Mouse (Mus musculus): ENCODE data around the gene Chat.
"Not testable (repeated sequence)": the region's sequence is repeated elsewhere in the genome, so short reads cannot be mapped to it uniquely, and the experiment has no call there.

Gene Chat

DNA sequence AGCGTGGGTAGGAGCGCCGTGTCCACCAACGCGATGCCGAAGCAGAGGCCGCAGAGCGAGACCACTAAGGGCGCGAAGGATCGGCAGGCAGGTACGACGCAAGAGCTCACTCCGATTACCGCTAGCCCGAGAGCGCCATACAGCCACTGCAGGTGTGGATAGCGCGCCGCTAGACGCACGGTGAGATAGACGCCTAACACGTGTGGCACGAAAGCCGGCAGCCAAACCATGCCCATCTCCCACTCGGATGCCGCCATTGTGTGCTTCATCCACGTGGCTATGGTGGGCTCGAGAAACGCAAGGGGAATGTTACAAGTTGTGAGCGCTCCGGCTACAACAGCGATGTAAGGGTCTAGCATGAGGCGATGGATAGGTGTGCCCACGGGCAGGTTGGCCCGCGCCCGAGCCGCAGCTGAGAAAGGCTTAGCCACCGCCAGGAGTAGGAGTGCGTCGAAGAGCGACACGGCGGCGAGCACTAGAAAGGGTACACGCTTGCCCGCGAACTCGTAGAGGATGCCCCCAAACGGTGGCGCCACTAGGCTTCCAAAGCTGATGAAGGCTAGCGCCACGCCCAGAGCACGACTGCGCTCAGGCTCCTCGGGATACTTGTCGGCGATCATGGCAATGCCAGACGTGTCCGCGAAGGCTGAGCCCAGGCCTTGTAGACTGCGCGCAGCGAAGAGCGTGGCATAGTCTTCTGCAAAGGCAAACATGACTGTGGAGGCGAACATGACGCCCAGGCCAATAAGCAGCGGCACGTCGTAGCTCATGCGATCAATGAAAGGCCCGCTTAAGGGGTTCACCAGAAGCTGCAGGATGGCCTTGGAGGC is 2.4 kb downstream of the Chat start:
- DNase-seq (ENCODE audit: low read depth, low spot score): peak; percentile 46

DNA sequence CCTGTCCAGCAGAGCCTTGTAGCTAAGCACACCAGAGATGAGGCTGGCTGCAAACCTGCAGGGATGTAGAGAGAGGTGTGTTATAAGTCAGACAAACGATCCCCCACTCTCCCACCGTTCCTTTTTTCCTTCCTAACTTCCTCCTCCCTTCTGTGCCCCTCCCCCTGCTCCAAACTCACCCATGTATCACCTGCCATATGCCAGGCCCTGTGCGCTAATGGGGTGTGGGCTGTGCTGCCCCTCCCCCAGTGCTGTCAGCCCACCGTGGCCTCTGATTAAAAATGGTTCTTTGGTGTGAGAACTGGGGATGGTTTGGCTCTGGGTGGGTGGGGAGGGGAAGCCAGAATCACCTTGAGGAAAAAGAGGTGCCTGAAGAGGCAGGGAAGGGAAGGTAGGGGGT is 13.2 kb downstream of the Chat start:
- DNase-seq (ENCODE audit: low read depth, low spot score): no peak

DNA sequence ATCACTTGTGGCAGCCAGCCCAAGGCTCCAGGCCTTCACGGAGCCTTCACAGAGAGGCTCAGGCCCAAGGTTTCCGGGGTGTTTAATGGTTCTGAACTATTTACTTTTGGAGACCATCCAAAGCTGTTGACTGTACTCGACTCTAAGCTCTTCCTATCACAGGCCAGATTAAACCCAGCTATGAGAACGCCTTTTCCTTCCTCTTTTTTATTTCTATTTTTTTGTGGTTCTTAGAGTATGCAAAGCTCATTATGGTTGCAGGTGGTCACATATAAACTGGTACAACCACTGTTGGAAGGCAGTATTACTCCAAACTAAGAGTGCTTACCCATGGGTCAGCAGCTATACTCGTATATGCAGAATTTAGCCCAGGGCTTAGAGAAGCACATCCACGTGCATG is 18.8 kb downstream of the Chat start:
- DNase-seq (ENCODE audit: low read depth, low spot score): no peak

DNA sequence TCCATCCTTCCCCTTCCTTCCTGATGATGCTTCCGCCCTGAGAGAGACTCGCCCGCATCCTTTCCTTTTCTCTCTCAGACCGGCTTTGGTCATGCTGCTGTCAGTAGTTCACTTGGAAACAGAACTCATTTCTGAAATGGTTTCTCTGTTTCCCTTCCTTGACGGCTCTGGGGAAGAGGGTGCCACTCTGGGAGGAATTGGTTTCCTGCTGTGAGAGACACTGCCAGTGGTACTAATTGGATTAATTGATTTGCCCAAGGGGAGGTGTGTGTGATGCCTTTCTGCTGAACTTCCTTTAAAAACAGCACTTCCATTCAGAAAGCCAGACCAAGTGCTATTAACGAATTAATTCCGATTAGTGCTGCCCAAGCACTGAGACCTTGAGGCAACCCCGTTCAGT is 22.3 kb downstream of the Chat start:
- DNase-seq (ENCODE audit: low read depth, low spot score): no peak

DNA sequence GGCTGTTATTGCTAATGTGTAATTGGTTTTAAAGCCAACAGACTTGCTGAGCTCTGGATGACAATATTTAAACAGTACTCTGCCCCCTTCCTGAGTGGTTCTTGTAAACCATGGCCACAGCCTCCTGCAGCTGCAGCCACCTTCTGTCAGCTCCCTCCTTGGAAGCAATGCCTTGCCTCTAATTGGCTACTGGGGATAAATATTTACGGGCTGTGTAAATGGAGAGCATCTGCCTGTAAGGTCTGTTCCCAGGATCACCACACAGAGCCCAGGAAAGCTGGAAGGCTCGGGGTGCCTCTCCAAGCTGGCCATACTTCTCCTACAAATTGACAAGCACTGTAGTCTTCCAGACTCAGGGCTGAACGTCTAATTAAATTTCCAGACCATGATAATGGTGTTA is 26.0 kb downstream of the Chat start:
- no peak for DNase-seq (ENCODE audit: low read depth, low spot score)

DNA sequence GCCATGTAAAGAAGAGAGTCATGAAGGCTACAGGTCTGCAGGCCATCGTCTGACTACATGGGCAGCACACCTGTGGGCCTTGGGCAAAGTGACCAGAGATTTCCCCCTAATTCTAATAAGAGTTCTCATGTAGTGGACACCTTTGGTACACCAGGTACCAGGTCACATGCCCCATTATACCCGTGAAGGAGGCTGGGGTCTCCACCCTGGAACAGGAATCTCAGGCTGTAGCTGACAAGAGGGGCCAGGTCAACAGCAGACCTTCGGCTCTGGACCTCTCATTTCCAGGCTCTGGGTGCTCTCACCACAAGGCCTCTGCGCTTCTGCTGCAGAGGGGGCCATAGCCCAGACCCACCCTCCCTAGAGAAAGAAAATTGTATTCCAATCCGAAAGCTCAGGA is 26.5 kb downstream of the Chat start:
- no peak for DNase-seq (ENCODE audit: low read depth, low spot score)

DNA sequence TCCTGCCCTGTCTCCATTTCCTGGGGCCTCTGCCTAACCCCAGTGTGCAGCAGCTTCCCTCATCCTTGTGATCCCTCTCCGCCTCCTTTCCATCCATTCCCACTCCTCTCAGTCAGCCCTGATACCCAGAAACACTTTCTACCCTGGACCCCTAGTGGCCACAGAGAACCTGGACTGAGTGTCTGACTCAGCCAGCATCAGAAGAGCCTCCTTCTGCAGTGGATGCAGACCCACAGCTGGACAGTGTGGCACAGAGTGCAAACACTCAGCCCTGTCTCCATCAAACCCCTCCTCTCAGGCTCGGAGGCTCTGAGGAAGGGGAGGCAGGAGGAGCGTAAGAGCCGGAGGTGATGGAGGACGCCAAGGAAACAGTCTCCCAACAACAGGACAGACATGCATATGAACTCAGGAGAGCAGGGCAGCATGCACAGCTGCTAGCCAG is 28.4 kb downstream of the Chat start:
- DNase-seq (ENCODE audit: low read depth, low spot score): peak; percentile 63

DNA sequence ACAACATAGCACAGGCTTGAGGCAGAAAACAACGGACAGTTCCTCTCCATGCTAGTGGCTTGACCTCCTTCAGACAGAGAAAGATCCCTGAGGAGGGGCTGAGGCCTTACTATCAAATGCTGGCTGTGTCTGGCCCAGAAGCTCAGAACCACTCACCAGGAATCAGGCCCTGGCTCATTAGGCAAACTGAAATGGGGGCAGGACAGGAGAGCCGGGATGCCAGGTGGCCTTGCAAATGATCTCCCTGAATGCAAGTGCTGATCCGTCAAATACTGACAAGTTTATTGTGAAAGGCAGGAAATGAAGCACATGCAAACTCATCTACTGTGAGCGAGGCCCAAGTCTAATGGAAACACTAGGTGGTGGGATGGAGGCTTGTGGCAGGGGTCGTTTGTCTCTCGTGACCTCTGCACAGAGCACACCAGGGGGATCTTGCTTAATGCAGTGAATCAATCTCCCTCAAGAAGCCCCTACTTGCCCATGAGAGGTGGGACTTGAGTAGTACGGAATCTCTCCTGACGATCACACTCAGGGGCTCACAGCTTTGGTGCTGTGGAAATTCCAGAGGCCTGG is 36.7 kb downstream of the Chat start:
- DNase-seq (ENCODE audit: low read depth, low spot score): no peak

DNA sequence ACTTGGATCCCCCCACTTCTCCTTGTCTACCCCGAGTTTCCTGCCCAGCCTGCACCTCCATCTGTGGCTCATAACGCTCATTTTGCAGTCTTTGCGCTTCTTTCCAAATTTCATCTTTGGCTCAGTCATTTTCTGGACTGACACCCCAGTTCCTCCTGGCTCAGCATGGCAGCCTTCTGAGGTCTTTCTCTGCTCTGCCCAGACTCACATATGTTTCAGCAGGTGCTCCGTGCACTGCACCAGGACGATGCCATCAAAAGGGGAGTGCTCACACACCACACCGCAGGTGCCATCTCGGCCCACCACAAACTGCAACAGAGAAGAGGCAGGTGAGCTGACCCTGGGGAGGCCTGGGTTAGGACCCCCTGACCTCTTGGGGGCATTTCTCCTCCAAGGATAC is 41.8 kb downstream of the Chat start:
- DNase-seq (ENCODE audit: low read depth, low spot score): no peak

DNA sequence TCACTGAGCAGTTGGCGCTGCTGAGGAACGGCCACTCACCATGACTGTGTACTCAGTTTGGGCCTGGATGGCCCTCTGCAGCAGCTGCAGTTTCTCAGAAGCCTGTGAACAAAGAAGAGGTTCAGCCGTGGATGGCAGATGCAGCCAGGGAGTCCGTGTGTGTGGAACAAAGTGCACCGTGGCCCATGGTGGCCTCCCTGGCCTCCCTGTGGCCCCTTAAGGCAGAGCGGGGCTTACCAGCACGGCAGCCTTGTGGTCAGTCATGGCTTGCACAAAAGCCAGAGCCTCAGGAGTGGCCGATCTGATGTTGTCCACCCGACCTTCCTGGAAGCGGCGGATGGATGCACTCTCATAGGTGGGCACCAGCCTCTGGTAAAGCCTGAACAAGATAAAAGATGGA is 47.0 kb downstream of the Chat start:
- no peak for DNase-seq (ENCODE audit: low read depth, low spot score)

DNA sequence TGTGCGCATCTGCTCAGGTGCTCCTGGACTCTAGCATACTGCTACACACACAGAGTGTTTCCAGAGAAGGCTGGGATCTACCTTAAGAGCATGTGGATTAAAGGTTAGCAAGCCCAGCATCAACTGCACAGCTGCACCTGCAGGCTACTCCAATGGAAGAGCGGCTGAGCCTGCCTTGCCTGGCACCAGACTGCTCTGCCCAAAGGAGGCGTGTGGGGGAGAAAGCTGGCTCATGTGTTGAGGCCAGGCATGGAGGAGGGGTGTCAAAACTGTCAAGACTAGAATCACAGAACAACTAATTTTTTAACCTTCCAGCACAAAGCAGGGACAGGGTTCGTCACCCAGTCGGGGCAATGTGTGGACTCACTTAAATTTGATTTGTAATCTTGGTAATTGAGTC is 53.7 kb downstream of the Chat start:
- DNase-seq (ENCODE audit: low read depth, low spot score): no peak

DNA sequence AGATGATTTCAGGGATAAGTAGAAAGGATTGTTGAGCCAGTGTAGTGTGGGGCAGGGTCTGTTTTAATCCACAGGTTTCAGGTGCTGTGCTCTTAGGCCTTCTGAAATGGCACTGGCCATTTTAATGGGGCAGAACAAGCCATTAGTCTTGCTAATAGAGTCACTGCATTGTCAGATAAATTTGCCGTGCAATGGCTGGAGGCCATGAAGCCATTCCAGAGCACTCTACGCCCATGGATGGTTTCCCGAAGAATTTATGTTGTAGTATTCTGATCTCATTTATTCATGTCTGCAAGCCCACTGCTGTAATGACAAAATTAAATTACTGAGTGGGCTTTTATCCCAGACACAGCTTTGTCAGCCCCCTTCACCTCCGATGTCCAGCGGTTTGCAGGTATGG is 55.7 kb downstream of the Chat start:
- DNase-seq (ENCODE audit: low read depth, low spot score): no peak

DNA sequence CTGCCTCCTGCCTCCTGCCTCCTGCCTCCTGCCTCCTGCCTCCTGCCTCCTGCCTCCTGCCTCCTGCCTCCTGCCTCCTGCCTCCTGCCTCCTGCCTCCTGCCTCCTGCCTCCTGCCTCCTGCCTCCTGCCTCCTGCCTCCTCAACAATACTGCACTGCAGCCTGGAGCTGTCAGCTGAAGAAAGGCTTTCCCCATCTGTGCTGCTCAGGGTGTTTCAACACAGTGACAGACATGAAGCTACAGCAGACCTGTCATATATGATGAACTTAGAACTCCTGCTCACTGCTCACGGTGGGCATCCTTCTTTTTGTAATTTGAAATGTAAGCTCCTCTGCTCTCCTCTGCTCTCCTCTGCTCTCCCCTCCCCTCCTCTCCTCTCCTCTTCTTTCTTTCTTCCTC is 60.4 kb downstream of the Chat start:
- not testable (repeated sequence) for DNase-seq (ENCODE audit: low read depth, low spot score)

DNA sequence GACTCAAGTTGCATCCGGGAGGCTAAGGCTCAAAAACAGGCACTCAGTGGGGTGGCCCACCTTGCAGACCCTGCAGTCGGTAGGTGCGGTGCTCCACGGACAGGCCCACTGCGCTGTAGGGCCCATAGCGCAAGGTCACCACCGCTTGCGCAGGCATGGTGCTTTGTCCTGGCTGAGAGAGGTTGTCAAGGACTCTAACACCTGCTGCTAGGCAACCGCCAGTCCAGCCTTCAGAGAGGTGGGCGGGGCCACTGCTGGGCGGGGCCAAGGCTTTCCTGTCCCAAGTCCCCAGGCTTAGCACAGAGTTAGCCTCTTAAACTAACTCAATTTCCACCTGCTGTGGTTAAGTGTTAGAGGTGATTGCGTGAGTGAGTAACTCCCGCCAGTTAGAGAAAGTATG is 77.6 kb downstream of the Chat start, which contains the start of gene 1700024G13Rik:
Gene 1700024G13Rik, minus strand, starts transcription at position 196 of the 400 bp plus-strand sequence.
- DNase-seq (ENCODE audit: low read depth, low spot score): peak; percentile 95

DNA sequence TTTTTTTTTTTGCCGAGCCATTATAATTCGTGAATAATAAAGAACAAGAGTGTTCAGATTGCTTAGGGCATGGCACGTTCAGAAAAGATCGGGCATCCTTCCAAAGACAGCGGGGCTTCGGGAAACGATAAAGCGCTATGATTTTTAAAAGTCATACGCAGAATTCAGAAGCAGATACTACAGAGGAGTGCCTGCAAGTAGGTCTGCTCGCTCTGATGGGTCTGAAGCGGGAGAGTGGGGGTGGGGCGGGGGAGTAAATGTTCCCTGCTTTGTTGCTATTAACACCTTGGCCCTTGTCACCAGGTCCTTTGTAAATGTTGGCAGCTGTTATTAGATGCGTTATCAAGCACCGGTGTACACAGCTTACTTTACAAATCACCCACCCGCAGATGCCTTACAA is 84.2 kb downstream of the Chat start:
- DNase-seq (ENCODE audit: low read depth, low spot score): no peak

DNA sequence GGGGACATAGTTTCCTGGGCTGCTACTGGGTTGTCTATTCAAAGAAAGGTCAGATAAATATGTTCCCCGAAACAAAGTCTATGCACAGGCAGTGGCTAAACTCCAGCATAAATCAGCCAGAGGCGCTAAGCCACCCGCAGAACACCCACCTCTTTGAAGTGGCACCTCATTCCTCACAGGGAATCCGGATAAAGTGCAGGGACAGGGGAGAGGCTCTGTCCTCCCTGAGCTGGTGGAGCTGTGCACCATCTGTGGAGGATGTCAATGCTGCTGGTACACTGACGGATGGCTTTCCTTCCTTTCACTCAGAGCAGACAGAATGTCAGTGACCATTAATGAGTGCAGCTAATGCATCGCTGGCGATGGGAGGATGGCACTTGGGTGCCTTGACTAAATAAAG is 84.7 kb downstream of the Chat start:
- no peak for DNase-seq (ENCODE audit: low read depth, low spot score)

DNA sequence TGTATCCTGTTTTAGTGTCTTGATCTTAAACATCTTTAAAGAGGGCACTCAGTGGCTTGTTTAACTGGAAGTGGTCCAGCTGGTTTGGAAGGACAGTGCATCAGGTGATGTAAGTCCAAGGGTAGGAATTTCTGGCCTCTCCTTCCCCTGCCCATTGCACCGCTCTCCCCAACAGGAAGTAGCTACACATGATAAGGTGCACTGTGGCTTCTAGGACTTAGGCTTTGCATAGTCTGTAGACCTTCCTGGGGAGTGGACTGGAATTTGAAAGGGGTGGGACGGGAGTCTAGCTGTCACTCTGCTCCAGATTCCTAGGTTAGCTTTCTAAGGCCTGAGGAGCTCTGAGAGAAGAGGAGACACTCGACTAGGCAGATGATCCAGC is 85.7 kb downstream of the Chat start:
- DNase-seq (ENCODE audit: low read depth, low spot score): peak; percentile 86

DNA sequence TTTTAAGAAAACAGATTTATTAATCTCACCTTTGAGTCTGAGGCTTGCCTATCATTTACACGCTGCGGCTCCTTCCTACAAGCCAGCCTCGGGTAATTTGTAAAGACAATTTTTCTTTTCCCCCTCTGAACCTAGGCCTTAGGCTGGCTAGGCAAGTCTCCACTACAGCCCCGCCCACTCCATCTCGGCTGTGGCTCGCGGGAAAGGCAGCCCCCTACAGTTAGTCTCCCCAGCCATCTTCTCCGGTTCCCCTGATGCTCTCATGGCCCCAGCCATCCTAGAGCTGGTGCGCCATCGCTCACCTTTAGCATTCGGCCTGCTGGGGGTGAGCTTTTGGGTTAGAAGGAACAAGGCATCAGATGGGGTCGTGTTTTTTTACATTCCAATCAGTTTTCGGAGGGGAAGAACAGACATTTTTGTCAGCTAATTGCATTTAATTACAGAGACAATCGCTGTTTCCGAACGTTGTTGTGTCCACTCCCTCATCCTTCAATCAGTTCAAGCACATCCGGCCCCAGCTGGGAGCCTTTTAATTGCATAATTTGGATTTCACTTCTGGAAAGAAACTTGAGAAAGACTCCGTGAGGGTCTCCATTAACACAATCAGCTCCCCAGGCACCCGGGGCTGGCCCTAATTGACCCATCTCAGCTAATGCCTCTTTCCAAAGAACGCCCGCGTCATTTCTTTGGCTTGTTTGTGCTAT is 86.2 kb downstream of the Chat start:
- peak; percentile 88 for DNase-seq (ENCODE audit: low read depth, low spot score)

DNA sequence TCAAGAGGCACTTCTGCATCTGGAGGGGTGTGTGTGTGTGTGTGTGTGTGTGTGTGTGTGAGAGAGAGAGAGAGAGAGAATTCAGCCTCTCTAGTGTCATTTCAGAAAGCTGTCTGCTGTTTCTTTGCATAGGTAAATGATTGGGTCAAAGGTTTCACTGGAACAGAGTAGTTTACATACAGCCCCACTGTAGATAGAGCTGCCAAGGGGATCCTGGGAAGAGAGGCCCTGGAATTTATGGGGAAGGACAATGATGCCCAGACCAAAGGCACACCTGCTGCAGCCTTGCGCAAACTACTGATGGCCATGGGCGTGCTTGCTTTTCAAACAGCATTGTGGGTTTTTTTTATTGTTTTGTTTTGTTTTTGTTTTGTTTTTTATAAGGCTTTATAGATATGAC is 93.3 kb downstream of the Chat start:
- no peak for DNase-seq (ENCODE audit: low read depth, low spot score)

DNA sequence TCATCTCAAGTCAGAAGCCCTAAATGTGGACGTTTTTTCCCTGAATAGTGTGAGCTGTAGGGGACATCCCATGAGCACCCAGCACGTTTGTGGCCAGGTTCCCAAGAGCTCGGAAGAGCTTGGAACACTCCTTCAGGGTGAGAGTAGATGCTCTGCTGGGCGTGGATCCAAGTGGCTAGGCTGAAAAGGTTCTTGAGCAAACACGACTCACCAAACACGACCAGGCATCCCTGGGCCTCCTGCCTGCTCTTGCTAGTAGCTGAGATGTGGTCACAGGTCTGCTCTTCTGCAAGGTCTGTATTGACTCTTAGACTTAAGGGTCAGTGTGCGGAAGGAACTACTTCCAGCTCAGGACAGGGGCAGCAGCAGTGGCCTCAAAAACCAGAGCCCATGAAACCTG is 96.0 kb downstream of the Chat start:
- no peak for DNase-seq (ENCODE audit: low read depth, low spot score)

DNA sequence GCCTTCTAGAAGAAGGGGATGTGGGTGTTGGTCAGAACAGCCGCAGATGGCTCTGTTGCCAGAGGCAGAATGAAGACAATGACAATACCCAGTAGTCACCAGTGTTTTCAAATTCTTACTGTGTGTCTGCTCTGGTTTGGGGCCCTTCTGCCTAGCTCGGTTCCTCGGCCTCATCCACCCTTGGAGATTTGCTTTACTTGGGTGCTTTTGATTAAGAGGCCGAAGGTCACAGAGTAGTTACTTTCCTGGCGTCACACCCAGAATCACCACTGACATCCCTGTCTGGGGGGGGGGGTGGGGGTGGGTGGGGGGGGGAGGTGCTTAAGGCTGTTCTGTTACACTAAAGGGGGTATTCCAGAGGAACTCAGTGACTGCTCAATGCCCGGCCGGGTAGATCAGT is 101.4 kb downstream of the Chat start:
- DNase-seq (ENCODE audit: low read depth, low spot score): no peak
